Comparison of ENCODE assay signal across 8 mouse cellular contexts in genomic region chr12:3365449-3366189, GRCm38 (mm10). TPM values are rescaled to one million over a fixed set of nuclear protein-coding genes. Genes with fewer than 3 reads are reported as not detected.
A peak's percentile ranks its signal among the peaks of the same experiment; 100 is the strongest.
DNase-seq lines count a peak whose midpoint lies in the region; ATAC-seq and TF ChIP-seq lines count a peak whose summit lies in the region.

No protein-coding gene starts in this region.

- TF ChIP-seq CTCF in E14TG2a.4 (conservative IDR thresholded peaks at IDR 0.05; ENCODE audit: low read length) = no peak

- DNase-seq in kidney, adult 18-20 months = no peak
- DNase-seq in cerebellum, adult 11-12 months = peak; percentile 73
- peak; percentile 33 to 56 for DNase-seq in layer of hippocampus, postnatal 25 days (ENCODE audit: extremely low spot score in 1 of 2, low spot score in 1 of 2)
- no peak for DNase-seq in MN1 (ENCODE audit: low spot score)

- peaks cover 15% of the 10 kb centered on the region for H3K36me3 ChIP-seq in kidney, embryonic 16.5 days (ENCODE audit: insufficient read depth, low read length)
- H3K36me3 ChIP-seq in E14TG2a.4 (ENCODE audit: insufficient read depth, low read length) (peaks cover 9% of the 10 kb centered on the region; the same call in 1 of the 2 replicates), myocyte (ENCODE audit: control insufficient read depth, insufficient read depth) (no peaks in the 10 kb centered on the region)
- H3K36me3 ChIP-seq in forebrain, embryonic 15.5 days = peaks cover 17% of the 10 kb centered on the region

- no peaks in the 10 kb centered on the region for H3K27me3 ChIP-seq in kidney, embryonic 16.5 days (ENCODE audit: insufficient read depth, low read length)
- peaks cover 24% of the 10 kb centered on the region for H3K27me3 ChIP-seq in E14TG2a.4 (ENCODE audit: insufficient read depth, low read length)
- H3K27me3 ChIP-seq in forebrain, embryonic 15.5 days = no peaks in the 10 kb centered on the region
- H3K27me3 ChIP-seq in myocyte (ENCODE audit: control insufficient read depth, insufficient read depth, insufficient read length) = no peaks in the 10 kb centered on the region

- peak overlapping the region; percentile 85 for H3K9ac ChIP-seq in kidney, embryonic 16.5 days (replicated peaks; ENCODE audit: low read length)
- H3K9ac ChIP-seq in forebrain, embryonic 15.5 days (replicated peaks) = peak overlapping the region; percentile 97

- peak overlapping the region; percentile 46 for H3ac ChIP-seq in myocyte (ENCODE audit: control insufficient read depth, insufficient read length)

- H3K4me3 ChIP-seq in kidney, embryonic 16.5 days (ENCODE audit: low read length) = peak overlapping the region; percentile 87
- H3K4me3 ChIP-seq in E14TG2a.4 (replicated peaks; ENCODE audit: low read length) = peak overlapping the region; percentile 91
- H3K4me3 ChIP-seq in forebrain, embryonic 15.5 days = peak overlapping the region; percentile 83
- H3K4me3 ChIP-seq in myocyte = peak overlapping the region; percentile 77

- no peaks in the 10 kb centered on the region for H3K9me3 ChIP-seq in kidney, embryonic 16.5 days (ENCODE audit: low read length)
- H3K9me3 ChIP-seq in E14TG2a.4 (ENCODE audit: low read length) = no peaks in the 10 kb centered on the region
- H3K9me3 ChIP-seq in forebrain, embryonic 15.5 days = peaks cover 7% of the 10 kb centered on the region; the same call in 1 of the 2 replicates

- peak overlapping the region; percentile 74 for H3K27ac ChIP-seq in kidney, embryonic 16.5 days (ENCODE audit: low read length)
- H3K27ac ChIP-seq in forebrain, embryonic 15.5 days (replicated peaks) = peak overlapping the region; percentile 97

- peak overlapping the region; percentile 95 for H3K4me2 ChIP-seq in kidney, embryonic 16.5 days (replicated peaks; ENCODE audit: low read depth, low read length)
- peak overlapping the region; percentile 82 for H3K4me2 ChIP-seq in forebrain, embryonic 15.5 days (replicated peaks)
- H3K4me2 ChIP-seq in myocyte (ENCODE audit: low read depth) = peak overlapping the region; percentile 87

- peak; percentile 53 for ATAC-seq in kidney, embryonic 16.5 days (ENCODE audit: low FRiP score, low TSS enrichment)
- ATAC-seq in forebrain, embryonic 15.5 days (replicated peaks) = peak; percentile 38

- peaks cover 25% of the 10 kb centered on the region for H3K4me1 ChIP-seq in kidney, embryonic 16.5 days (ENCODE audit: insufficient read depth, low read length)
- peaks cover 18% of the 10 kb centered on the region for H3K4me1 ChIP-seq in E14TG2a.4 (replicated peaks; ENCODE audit: low read depth, low read length)
- H3K4me1 ChIP-seq in forebrain, embryonic 15.5 days = peaks cover 50% of the 10 kb centered on the region

- WGBS in kidney, embryonic 16.5 days = under 1% methylated on average over 29 of the region's 31 CpGs
- WGBS in forebrain, embryonic 15.5 days = 3% methylated on average over 31 of the region's 31 CpGs

- H3K79me2 ChIP-seq in myocyte (ENCODE audit: control insufficient read depth, insufficient read depth) = peaks cover 29% of the 10 kb centered on the region

- TF ChIP-seq POLR2A in myocyte (IDR thresholded peaks at IDR 0.05; ENCODE audit: insufficient read length, low read depth) = no peak

TF ChIP-seq in myocyte, 11 proteins besides CTCF, POLR2A, EP300 and RAD21:
- no peak for TF ChIP-seq E2F4 (IDR thresholded peaks at IDR 0.05; ENCODE audit: insufficient read depth)
- no peak for TF ChIP-seq POLR2AphosphoS2 (IDR thresholded peaks at IDR 0.05; ENCODE audit: insufficient read length, low read depth)
- TF ChIP-seq TCF12 (IDR thresholded peaks at IDR 0.05; ENCODE audit: insufficient read depth, poor library complexity, severe bottlenecking) = no peak
- no peak for TF ChIP-seq MYOD1 (IDR thresholded peaks at IDR 0.05; ENCODE audit: control insufficient read depth in 1 of 3, insufficient read length in 2 of 3, low read depth in 2 of 3)
- no peak for TF ChIP-seq TCF3 (IDR thresholded peaks at IDR 0.05; ENCODE audit: insufficient read length, low read depth)

RNA-seq across cellular contexts. Expression of gene Kif3c, which starts 0.7 kb away (rescaled TPM):
- polyA plus RNA-seq in kidney, embryonic 16.5 days (2015; fragmentation: Nextera tagmentation; extraction: Ambion mirVana) = 12.3 and 13.6 TPM in 2 replicates
- polyA plus RNA-seq in forebrain, embryonic 15.5 days (2015; fragmentation: Nextera tagmentation; extraction: Ambion mirVana) = 104 and 106 TPM in 2 replicates
- total RNA-seq in layer of hippocampus, postnatal 25 days (2021) = 100 to 1,000 TPM; 174 to 177 TPM
- 16.7 TPM for polyA plus RNA-seq in myocyte (2012; fragmentation: generic; extraction: Trizol)

RNA-seq across cellular contexts. Expression of gene Rab10, which starts 55.9 kb away (rescaled TPM):
- polyA plus RNA-seq in kidney, embryonic 16.5 days (2015; fragmentation: Nextera tagmentation; extraction: Ambion mirVana) = 65.1 and 68.4 TPM in 2 replicates
- 142 and 149 TPM in 2 replicates for polyA plus RNA-seq in forebrain, embryonic 15.5 days (2015; fragmentation: Nextera tagmentation; extraction: Ambion mirVana)
- 100 to 1,000 TPM; 164 to 173 TPM for total RNA-seq in layer of hippocampus, postnatal 25 days (2021)
- 81.0 TPM for polyA plus RNA-seq in myocyte (2012; fragmentation: generic; extraction: Trizol)

Comparison
In these comparisons a context has a peak if more than half of its experiments do, and no peak if none do; other contexts are left out.
1. DNase-seq: peak in cerebellum, adult 11-12 months (single experiment) and layer of hippocampus, postnatal 25 days (2 of 2); none in kidney, adult 18-20 months (single experiment) and MN1 (single experiment).
2. Peak in every context shown above with its lines, with median percentiles within 50 percentile points of each other: H3K4me2 ChIP-seq and H3K4me3 ChIP-seq.